Mouse (Mus musculus): ENCODE results near the gene Cdhr3.
A peak's percentile ranks its signal among the peaks of the same experiment; 100 is the strongest.
"Not testable (repeated sequence)": the region's sequence is repeated elsewhere in the genome, so short reads cannot be mapped to it uniquely, and the experiment has no call there.

The Cdhr3 gene

DNA sequence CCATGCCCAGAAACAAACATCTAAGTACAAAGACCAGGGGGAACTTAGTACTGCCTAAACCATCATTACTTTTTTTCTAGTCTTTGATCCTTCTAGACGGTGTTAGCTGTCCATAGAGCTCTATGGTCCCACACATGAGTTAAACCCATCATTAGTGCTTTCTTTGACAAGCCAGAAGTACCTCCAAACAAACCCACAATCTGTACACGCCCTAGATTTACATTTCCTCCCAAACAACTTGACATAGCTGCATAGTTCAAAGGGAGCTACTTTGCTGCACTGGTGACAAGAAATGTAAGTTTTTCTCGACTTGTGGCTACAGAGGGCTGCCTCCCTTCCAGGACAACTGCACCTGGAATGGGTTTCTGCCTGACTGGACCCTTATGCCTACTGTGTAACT is 16.4 kb downstream of the Cdhr3 start:
- no peak for DNase-seq (ENCODE audit: low spot score in 2 of 2)

DNA sequence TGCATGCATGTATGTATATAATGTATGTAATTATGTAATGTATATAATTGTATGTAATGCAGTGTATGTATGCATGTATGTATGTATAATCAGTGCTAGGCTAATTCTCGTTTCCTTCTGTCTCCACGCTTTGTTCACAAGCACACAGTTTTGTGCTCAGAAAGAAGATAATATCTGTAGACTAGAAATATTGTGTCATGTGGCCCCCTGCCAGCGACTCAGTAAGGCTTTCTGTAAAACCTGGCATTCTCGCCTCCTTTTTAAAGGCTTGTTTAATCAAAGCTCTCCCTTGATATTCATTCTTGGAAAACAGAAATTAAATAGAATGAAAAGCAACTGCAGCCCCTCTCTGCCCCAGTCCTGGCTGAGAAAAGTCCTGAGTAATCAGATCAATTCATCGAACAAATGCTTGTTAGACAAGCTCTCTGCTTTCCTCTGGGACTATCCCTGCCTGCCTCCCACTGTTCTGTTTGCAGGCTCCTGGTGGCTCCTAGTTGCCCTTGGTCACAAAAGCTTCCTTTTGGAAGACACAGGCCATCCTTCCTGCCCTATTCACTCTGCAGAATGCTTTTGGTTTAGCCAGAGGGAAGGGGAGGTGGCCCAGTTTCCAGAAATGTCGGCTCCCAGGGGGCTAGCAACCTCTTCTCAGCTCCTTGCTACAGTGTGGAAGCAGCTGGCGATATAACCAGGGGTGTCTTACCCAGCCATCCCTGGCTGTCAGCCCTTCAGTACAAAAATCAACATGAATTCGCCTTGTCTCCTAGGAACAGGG is 20.6 kb downstream of the Cdhr3 start:
- no peak for DNase-seq (ENCODE audit: low spot score in 2 of 2)

DNA sequence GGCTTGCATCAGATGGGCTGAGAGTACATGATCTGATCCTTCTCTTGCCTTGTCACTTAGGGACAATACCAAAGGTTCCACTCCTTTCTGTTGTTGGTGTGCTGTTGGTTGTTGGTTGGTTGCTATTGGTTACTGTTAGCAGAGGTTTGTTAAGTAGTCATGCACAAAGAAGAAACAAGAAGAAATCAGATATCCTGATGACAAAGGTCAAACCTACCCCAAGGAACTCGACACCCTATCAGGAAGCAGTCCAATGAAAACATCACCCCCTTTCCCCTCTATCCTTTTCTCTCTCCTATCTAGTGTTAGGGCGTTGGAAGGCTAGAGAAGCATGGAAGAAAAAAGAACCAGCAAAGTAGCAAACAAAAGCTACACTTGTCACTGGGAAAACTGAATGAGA is 23.7 kb downstream of the Cdhr3 start:
- no peak for DNase-seq (ENCODE audit: low spot score in 2 of 2)

DNA sequence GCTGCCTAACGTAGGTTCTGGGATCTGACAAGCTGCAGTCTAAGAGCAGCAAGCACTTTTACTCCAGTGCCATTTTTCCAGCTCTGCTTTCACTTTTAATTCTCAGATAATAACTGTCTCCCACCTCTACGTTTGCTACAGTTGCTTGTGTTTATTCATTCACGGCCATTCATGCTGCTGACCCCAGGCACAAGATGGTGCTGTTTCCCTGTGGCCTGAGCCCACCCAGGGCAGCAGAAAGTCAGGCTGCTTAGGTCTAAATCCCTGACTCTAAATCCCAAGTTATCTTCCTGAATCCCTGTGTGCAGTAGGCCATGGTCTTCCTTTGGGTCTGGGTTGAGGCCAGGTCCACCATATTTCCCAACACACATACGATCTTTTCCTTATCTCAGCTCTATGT is 26.3 kb downstream of the Cdhr3 start:
- DNase-seq (ENCODE audit: low spot score in 2 of 2), result no peak

DNA sequence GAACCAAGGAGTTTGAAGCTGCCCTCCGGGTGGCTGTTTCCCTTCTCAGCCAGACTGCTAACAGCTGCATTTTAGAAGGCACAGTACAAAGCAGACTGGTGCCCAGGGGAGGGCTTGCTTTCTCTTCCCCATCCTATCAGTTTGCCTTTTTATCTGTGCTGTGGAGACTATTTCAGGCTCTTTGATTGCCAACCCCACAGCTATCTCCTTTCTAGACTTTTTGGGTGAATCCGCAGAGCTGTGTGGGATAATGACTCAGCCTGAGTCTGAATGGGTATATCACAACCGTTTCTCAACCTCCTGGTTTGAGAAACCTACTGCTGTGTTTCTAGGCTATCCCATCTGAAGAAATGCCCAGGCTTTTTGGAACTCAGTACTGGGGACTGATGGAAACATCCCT is 27.5 kb downstream of the Cdhr3 start:
- no peak for DNase-seq (ENCODE audit: low spot score in 2 of 2)

DNA sequence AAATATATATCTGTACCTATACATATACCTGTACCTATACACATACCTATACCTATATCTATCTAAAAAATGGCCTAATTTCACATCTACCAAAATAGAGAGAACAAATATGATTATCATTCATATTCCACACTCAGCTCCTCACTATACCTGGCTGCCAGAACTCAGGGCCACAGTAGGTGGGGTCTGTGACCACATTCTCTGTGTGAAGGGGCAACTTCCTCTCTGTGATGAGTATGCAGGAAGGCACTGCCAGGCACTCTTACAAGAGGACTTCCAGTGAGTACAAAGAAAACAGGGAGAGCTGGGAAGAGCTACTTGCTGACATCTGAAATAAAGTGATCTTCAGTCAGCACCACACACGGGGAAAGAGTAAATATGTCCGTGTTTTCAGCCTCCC is 28.4 kb downstream of the Cdhr3 start:
- DNase-seq (ENCODE audit: low spot score in 2 of 2), result no peak

DNA sequence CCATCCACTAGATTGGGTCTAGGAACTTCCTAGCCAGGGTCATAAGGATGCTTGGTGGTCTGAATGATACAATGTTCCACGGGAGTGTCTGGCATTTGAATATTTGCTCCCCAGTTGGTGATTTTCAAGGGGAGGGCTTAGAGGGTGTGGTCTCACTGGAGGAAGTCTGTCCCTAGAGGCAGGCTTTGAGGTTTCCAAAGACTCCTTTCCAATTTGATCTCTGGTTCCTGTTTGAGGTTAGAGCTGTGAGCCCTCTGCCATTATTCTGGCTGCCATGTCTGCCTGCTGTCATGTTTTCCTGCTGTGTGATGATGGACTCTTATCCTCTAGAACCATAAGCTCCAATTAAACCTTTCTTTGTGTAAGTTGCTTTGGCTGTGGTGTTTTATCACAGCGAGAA is 29.4 kb downstream of the Cdhr3 start:
- no peak for DNase-seq (ENCODE audit: low spot score in 2 of 2)

DNA sequence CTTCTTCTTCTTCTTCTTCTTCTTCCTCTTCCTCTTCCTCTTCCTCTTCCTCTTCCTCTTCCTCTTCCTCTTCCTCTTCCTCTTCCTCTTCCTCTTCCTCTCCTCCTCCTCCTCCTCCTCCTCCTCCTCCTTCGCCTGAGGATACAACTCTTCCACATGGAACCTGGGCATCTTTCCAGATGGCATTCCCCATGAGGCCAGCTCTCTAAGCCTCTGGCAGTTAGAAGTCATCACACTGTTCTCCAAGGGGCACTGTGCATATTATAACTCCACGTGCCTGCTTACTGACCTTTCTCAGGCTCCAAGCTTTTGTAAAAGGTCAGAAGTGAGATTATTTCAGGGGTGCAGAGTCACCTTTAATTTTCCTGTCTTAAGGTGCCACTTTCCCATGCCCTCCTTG is 30.3 kb downstream of the Cdhr3 start:
- not testable (repeated sequence) for DNase-seq (ENCODE audit: low spot score in 2 of 2)

DNA sequence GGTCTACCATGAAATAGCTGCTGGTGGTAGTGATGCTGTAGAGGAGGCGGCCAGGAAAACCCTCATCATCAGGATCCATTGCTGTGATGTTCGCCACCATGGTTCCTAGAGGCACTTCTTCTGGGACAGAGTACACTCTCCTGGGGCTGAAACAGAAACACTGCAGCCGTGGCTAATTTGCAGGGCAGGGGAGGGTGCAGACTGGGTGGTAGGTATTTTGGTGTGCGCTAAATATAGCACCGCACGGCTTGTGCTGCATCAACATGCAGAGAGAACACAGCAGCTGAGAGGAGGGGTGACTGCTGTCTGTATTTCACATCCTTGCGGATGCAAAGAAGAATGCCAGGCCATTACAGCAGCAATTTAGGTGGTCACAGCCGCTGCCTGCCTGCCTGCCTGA is 31.0 kb downstream of the Cdhr3 start:
- DNase-seq (ENCODE audit: low spot score in 2 of 2), result peak in 1 of 2 experiments; percentile 32

DNA sequence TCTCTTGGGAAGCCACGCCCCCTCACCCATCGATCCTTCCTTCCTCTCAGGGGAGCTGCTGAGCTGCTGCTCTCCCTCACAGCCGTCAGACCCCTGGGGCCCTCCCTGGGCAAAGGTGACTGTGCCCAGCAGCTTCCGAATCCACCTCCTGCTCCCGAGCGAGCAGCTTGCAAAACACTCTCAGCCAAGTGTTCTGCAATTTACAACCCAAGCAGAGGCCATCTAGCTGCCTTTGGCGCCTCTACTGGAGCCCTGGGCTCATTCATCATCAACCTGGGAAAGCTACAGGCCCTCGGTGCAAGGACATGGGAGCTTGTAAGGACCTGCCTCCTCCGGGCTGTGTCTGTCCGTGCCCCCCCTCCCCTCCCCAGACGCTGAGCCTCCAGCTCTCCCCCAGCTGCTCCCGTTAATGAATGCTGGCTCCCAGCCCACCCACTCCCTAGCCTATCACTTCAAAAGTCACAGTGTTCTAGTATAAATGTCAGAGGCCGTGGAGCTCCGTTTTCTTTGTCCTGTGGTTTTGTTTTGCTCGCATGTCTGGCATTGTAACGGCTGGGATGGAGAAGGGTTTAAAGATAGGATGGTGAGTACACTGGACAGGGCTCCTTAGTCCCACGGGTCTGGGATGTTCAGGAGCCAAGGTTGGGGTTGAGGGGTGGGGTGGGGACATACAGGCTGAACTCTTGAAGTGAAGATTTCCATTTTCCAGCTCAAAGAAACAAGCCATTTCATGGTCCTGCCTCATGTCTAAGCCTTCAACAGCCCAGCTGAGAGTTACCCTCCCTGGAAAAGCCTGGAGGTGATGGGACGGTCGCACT is 35.2 kb downstream of the Cdhr3 start:
- DNase-seq (ENCODE audit: low spot score in 2 of 2), result no peak

DNA sequence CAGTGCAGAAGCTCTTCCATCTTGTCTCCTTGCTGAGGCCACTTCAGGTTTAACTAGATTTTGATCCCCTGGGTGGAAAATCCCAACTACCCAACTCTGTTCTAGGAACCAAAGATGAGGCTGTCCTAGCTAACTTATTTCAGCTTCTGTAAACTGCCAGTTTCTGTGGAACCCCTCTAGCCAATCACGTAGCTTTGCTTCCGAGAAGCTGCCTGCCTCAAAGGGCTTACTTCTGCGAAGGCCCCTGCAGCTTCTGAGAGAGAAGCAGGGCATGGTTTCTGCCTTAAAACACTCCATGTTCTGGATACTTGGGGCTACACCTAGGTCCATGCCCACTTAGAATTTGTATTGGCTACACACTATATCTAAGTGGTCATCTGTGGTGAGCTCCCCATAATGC is 36.1 kb downstream of the Cdhr3 start:
- DNase-seq (ENCODE audit: low spot score in 2 of 2), result no peak

DNA sequence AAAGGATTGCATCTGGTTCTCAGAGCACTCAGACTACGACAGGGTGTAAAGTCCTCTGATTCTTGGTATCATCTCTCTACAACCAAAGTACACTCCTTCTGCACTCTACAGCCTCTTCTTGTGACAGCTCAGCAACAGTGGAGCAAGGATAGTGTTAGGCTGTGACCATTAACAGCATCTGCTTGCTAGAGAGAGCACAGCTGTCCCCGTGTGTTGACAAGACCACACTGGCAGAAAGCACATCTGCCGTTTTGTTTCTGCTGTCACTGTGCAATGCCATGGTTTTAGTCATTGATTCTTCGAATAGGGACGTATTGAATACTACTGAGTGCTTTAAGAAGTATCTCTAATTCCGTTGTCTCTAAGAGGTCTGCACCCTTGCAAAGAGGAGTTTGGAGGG is 36.6 kb downstream of the Cdhr3 start:
- DNase-seq (ENCODE audit: low spot score in 2 of 2), result no peak

DNA sequence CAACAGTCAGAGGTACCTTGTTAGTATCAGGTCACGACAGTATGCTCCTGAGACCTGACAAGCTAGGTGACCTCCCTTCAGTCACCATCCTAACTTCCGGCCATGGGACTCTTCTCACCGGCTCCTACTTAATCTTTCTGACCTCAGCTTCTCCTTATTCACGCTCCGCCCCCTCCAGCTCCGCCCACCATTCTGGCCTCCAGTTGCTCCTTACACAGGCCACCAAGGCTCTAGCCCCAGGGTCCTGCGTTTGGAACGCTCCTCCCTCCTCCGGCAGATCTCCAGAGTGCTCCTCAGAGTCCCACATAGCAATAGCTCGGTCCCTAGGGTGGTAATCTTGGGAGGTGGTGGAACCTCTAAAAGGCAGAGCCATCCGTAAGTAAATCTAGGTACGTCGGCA is 38.9 kb downstream of the Cdhr3 start:
- no peak for DNase-seq (ENCODE audit: low spot score in 2 of 2)

DNA sequence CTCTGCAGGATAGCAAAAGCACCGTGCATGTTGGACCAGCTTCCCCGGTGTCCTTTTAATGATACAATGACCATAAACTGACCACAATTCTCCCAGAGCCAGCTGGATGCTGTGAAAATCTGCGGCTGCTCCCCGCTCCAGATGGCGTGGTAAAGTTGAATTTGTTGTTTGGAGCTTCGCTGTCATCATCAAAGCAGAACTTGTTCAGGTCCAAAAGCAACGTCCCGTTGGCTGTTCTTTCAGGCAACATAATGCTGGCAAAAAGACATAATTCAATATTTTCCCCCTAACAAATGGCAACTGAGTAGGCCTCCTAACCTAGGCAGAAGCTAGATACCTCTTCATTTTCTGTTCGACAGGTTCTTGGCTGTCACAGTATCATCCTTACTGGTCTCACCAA is 39.4 kb downstream of the Cdhr3 start:
- DNase-seq (ENCODE audit: low spot score in 2 of 2), result no peak

DNA sequence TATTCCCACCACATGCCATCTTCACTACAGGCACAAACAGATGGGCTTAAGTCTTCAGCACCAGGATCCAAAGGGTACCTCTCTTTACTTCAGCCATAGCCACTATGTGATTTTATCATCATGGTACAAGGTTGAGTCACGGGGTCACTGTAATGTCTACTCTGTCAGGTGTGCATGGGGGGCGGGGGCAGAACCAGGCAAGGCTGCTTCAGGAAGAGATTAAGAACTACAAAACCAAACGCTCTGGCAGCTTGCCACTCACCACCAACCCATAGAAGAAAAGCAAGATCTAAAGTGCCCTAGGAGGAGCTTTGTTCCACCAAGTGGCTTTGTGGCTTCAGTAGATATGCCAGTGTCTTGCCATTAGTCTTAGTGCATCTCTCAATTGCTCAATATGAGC is 44.3 kb downstream of the Cdhr3 start:
- no peak for DNase-seq (ENCODE audit: low spot score in 2 of 2)

DNA sequence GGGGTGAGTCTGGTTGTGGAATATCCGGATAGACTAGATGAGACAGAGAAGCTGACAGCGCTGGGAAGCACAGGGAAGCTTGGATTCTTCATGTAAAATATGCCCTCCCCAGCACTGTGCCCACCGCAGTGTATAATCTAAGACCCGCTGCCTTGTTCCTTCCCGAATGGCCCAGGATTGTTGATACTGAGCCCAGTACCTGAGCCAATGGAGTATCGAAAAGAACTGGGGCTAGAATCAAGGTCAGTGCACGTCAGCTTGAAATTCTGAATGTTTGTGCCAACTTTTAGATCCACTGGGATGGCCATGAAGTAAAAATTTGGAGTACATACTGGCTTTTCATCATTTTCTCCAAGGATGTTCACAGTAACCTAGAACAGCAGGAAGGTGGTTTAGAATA is 46.2 kb downstream of the Cdhr3 start:
- no peak for DNase-seq (ENCODE audit: low spot score in 2 of 2)

DNA sequence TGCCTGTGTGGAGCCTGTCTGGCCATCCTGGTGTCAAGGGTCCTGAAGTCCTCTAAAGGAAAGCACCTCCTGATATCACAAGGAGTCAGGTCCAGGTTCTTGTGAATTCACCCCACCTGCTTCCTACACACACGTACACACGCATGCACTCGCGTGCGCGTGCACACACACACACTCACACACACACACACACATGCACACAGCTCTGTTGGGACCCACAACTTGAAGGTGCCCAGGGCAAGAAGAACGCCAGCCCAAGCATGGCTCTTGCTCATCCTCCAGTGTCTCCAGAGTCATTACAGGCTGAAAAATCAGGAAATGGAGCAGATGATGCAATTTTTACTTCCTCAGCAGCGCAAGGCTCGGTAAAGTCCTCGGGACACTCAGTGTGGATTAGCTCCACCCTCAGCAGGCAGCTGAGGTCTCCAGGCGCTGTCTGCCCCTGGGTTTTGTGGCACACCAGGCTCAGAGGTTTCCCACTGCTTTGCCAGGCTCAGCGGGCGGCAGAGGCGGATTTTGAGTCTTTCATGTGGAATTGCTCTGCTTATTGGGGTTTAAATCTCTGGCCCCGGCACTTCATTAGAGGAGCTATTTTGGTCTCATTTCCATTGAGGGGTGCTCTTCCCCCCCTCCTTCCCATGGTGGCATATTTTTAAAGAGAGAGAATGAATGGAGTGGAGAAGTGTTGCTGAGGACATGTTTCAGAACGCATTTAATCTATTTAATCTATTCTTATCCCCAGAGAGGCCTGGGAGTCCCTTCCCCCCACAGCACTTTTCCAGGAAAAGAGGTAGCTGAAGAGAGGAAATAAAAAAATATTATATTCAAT is 46.9 kb downstream of the Cdhr3 start:
- no peak for DNase-seq (ENCODE audit: low spot score in 2 of 2)

DNA sequence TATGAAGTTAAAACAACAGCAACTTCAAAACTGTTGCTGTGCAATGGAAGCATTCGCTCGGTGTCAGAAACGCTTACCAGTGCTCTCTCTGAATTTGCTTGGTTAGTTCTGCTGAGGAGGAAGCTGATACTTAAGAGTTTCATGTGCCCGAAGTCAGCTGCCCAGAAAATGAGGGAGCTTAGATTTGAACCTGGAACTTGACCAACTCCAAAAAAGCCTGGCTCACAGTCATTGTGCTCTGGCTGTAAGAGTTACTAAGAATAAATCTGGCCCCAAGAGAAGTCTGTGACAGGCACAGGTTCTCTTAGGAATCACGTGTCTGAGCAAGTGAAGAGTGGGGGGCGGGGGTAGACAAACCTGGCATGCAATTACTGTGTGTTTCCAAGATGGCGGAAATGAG is 51.2 kb downstream of the Cdhr3 start:
- no peak for DNase-seq (ENCODE audit: low spot score in 2 of 2)

DNA sequence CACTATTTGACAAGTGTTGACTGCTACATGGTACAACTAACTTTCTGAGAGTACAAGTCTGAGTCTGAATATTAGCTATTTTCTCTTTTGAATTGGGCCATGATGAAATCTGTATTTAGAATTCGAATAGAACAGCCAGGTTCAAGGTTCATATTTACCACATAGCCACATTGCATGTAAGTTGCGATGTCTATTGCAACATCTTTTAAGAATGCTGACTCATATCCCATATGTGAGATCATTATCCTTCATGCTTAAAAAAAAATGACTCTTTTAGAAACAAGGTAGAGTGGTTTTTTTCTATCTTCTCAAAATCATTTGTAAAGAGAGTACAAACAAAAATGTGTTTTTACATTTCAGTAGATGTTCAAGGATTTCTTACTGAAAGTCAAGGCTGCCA is 51.9 kb downstream of the Cdhr3 start:
- DNase-seq (ENCODE audit: low spot score in 2 of 2), result no peak

DNA sequence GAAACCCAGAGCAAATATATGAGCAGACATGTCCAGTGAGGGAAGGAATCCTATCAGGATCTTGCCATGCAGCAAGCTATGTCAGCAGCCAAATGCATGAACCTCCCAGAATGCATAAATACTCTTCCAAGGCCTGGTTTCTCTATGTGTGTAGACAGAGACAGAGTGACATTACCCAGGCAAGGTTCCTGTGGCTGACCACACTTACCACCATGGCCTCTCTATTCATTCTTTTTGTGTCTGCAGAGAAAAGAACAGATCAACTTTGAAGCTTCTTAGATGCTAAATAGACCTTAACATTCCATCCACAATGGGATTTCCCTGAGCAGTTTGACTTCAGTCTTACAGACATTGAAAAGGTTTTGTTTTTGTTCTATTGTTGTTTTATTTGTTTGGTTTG is 54.0 kb downstream of the Cdhr3 start:
- DNase-seq (ENCODE audit: low spot score in 2 of 2), result no peak

DNA sequence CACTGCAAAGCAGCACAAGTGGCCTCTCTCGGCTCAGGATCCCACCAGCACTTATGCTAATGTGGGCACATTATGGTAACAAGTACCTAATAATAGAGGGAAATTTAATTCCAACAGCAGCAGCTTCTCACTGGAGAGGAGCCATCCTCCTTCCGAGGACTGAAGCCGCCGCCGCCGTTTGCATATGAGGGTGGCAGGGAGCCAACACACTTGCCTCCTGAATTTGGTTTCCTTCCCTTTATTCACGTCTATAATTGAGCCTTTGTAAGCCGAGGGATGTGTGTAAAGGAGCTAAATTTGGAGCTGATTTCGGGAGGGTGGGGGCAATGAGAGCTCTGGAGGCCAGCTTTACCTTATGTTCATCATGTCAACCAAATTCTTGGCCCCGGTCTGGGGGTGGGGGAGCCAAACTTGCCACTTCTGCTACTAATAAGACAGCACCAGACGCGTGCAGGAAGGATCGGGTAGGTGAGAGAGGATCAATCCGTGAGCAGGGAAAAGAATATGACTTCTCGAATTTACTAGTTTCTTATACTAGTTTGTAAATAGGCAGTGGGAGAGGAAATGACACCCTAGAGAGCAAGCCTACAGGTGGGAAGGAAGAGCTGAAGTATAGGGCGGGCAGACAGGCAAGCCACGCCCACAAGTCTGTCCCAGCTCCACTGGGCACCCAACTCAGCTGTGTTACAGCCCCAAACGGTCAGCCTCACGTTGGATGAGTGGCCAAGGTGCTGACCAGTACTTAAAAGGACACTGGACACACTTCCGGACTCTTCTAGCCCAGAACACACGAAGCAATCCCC is 56.8 kb downstream of the Cdhr3 start:
- peak; percentile 50 to 67 for DNase-seq (ENCODE audit: low spot score in 2 of 2)

Data from frontal cortex, postnatal 25 days (tissue).